Mouse (Mus musculus) cerebellum, adult 11-12 months (tissue): ENCODE measurements around the gene Hist3h2ba.

Source experiments
- DNase-seq: peaks from one replicate; pipeline ENCODE4 v3.0.0; 2022

Hist3h2ba gene

DNA sequence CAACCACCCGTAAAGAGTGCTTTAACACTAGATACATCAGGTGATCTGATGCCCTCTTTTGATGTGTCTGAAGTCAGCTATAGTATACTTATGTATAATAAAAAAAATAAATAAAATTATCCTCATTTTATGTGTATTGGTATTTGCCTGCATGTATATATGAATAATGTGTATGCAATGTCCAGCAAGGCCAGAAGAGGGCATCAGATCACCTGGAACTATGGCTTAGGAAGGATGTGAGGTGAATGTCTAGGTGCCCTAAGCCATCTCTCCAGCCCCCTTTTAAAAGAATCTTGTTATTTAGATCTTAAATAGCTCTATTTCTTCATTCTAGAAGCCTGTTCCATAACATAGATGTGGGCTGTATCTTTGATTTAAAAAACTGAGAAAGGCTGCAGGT is 18.6 kb downstream of the Hist3h2ba start:
- no peak for DNase-seq

DNA sequence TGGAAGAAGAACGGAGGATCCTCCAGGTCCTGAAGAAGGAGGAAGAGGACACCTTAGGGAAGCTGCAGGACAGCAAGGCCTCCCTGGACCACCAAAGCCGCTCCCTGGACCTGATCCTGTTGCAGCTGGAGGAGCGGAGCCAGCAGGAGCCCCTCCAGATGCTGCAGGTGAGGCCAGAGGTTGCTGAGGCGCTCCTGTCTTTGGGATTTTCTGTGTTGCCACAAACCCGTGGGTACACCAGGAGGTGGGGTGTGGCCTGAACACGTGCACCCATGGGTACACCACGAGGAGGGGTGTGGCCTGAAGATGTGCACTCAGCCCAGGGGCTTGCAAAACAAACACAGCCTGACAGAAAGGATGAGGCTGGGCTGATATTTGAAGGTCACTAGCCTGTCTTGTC is 19.8 kb downstream of the Hist3h2ba start:
- DNase-seq, result peak; percentile 18

GRCm38 (mm10) chr11:58969027-58969426 is 20.3 kb downstream of the Hist3h2ba start:
- no peak for DNase-seq

DNA sequence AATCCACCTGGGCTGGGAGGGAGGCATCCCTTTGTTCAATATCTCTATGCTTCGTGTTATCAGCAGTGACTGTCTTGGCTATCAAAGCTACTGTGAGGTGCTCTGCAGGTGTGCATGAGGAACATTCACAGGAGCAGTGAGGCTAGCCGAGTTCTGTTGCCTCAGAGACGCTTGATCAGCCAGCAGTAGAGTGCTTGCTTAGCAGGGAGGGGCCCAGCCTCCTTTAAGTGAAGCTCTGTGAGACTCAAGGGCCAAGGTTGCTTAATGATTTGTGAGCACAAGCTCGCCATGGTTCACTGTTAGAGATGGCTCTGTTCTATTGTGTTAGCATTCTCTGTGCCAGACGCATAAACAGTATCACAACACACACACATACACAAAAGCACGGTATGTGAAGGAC is 20.9 kb downstream of the Hist3h2ba start:
- no peak for DNase-seq

- peak; percentile 8 for DNase-seq
These were observed 22.3 kb downstream of the Hist3h2ba start for GRCm38 (mm10) chr11:58970831-58971530.

GRCm38 (mm10) chr11:58971796-58972195 is 23.1 kb downstream of the Hist3h2ba start:
- no peak for DNase-seq

- DNase-seq, result no peak
These were observed 25.7 kb downstream of the Hist3h2ba start for GRCm38 (mm10) chr11:58974414-58974813.

DNA sequence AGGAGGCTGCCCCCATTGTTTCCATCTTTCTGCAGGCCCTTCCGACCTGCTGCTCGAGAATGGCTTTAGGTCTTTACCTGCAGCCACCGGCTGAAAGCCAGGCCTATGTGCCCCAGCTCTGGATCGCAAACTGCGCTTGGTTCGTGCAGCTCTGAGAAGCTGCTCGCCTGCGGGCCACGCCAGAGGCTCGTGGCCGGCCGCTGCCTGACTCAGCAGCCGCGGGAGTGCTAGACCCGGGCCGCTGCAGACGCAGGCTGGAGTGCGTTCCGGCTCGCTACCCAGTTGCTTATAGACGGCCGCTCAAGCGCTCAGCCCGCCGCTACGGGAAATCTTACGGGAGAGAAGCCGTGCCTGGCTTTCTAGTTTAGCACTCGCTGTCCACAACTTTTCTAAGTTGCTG is 28.4 kb downstream of the Hist3h2ba start:
- no peak for DNase-seq

GRCm38 (mm10) chr11:58977607-58978026 is 28.9 kb downstream of the Hist3h2ba start:
- no peak for DNase-seq

DNA sequence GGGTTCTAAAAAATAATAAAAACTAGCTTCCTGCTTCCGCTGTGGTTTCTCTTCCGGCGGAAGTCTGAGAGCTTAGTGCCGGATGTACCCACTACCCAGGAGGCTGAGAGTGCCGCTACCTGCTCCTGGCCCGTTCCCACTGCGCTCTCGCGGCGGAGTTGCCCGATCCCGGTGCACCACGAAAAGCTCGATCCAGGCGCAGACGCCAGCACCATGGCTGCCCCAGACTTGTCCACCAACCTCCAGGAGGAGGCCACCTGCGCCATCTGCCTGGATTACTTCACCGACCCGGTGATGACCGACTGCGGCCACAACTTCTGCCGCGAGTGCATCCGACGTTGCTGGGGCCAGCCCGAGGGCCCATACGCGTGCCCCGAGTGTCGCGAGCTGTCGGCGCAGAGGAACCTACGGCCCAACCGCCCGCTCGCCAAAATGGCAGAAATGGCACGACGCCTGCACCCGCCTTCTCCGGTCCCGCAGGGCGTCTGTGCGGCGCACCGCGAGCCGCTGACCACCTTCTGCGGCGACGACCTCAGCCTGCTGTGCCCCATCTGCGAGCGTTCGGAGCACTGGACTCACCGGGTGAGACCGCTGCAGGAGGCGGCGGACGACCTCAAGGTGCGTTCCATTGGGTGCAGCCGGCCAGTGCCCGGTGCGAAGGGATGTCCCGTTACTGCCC is 29.4 kb downstream of the Hist3h2ba start, which contains the start of gene Trim11:
Gene Trim11, plus strand, starts transcription at position 67 of the 679 bp plus-strand sequence.
- peak; percentile 58 for DNase-seq

GRCm38 (mm10) chr11:58978706-58979030 is 29.9 kb downstream of the Hist3h2ba start:
- no peak for DNase-seq

- no peak for DNase-seq
These were observed 30.5 kb downstream of the Hist3h2ba start for GRCm38 (mm10) chr11:58979183-58979582.

GRCm38 (mm10) chr11:58979661-58980060 is 30.9 kb downstream of the Hist3h2ba start:
- no peak for DNase-seq

DNA sequence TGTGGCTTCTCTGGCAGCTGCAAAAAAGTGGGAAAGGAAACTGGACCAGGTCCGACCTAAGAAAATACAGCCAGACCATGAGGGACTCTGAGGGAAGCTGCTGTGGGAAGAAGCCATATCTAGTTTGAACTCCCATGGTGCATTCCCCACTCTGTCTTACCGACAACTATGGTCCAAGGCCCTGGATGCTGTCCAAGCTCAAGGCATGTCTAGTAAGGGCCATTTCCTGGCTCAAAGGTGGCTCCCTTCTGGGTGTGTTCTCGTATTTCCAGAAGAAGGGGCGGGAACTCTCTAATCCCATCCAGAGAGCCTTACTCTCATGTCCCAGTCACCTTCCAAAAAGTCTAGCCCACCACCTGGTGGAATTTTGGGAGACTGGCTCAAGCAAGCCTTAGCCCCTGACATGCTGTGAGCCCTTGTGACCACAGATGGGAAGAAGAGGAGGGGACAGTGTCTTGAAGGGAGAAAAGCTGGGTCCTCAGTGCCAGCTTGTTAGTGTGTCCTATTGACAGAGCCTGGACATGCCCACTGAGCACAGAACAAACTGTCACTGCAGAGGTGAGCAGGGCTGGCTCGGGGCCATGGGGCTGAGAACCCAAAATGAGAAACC is 31.8 kb downstream of the Hist3h2ba start:
- DNase-seq, result no peak

GRCm38 (mm10) chr11:58981541-58982447 is 33.1 kb downstream of the Hist3h2ba start:
- DNase-seq, result no peak

GRCm38 (mm10) chr11:58982471-58983097 is 33.9 kb downstream of the Hist3h2ba start:
- no peak for DNase-seq

DNA sequence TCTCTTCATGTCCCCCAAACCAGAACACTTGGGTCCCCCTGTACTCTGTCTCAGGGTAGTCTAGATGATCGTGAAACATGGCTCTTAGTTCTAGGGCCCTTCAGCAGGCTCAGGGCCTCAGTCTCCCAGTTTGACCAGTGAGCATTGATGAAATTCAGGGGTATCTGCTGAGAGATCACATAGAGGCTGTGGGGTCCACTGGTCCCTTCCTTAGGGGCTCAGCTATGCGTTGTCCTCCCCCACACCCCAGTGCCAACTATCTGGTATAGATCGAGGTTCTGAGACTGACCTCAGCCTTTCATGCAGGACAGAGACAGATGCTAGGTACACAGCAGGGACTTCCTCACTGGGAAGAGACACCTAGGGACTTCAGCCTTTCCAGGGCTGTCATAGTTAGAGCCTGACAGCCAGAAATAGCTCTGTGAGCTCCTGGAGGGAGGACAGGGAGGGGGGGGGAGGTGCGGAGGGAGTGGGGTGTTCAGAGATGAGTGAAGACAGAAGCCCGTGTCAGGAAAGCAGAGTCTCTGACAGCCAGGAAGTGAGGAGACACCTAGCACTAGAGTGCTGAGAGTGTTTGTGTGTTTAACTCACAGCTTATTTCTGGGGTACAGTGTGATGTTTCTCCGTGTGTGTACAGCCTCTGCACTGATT is 35.1 kb downstream of the Hist3h2ba start:
- no peak for DNase-seq

- no peak for DNase-seq
These were observed 35.9 kb downstream of the Hist3h2ba start for GRCm38 (mm10) chr11:58984657-58985056.

- no peak for DNase-seq
These were observed 36.7 kb downstream of the Hist3h2ba start for GRCm38 (mm10) chr11:58985299-58985917.

DNA sequence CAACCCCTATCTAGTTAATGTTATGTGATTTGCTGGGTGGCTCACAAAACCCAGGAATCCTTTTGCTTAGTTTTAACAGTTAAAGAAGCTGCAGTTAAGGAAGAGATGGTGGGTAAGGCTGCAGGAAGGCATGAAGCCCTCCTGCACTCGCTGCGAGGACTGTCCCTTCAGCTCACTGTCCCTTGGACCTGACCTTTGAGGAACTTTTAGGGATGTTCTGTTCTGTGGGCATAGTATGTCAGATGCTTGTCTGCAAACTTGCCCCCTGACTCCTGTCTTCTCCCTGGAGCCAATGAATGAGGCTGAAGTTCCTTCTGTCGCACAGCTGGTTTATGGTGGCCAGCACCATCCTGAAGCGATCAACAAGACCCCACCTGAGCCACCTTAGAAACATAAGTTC is 40.4 kb downstream of the Hist3h2ba start:
- DNase-seq, result no peak

GRCm38 (mm10) chr11:58990141-58990540 is 41.4 kb downstream of the Hist3h2ba start:
- no peak for DNase-seq

GRCm38 (mm10) chr11:58990794-58991193 is 42.1 kb downstream of the Hist3h2ba start:
- DNase-seq, result no peak
